Mouse (Mus musculus) C2C12 (cell line): ENCODE measurements around the gene Srsf2.

Experiments
- CTCF ChIP-seq: IDR thresholded peaks from one replicate; pipeline ENCODE4 v1.5.1; 2011; ENCODE audit not compliant: control insufficient read depth, insufficient read depth, insufficient read length
- FOSL1 ChIP-seq: IDR thresholded peaks from one replicate; pipeline ENCODE4 v1.8.0; 2011; ENCODE audit warnings: mild to moderate bottlenecking, low read length; ENCODE audit not compliant: poor library complexity, insufficient read depth, severe bottlenecking
- MAX ChIP-seq: IDR thresholded peaks from one replicate; pipeline ENCODE4 v1.6.1; 2011; ENCODE audit warnings: mild to moderate bottlenecking, control low read depth
- MYOD1 ChIP-seq: IDR thresholded peaks from one replicate; pipeline ENCODE4 v1.6.1; 2011; ENCODE audit warnings: low read depth; ENCODE audit not compliant: control insufficient read depth, insufficient read length
- MYOG ChIP-seq: IDR thresholded peaks from one replicate; pipeline ENCODE4 v1.6.1; 2011; ENCODE audit not compliant: control insufficient read depth, insufficient read length; ENCODE audit errors: extremely low read depth
- USF1 ChIP-seq: IDR thresholded peaks from one replicate; pipeline ENCODE4 v1.6.1; 2011; ENCODE audit warnings: low read depth, mild to moderate bottlenecking, control low read depth, moderate library complexity

DNA sequence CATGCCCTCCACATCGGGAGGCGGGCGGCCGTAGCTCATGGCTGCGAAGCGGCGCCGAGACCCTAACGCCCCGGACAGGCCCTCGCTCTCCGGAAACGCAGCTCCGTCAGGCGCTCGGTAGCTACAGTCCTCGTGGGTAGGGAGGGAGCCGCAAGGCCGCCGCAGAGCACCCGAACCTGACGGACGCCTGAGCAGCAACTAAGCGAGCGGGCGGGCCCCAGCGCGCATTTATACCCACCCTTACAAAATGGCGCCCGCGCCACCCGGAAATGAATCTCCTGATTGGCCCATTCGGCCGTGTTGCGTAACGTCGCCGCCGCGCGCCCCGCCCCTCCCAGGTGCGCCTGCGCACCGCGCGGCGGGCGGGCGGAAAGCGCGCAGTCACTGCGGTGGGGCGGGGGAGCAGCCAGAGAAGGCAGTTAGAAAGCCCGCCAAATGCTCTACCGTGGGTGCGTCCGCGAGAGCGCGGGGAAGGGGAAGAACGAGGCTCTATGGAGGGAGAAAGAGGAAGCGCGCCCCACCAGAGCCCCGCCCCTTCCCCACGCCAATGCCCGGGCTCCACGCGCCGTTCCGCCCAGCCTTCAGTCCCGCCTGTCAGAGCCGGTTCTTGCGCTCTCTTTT lies at the start of gene Srsf2:
- TF ChIP-seq MYOG (no peak), CTCF (no peak), MYOD1 (no peak), MAX (no peak), USF1 (no peak), FOSL1 (no peak)
